Mouse (Mus musculus) liver, postnatal 0 days (tissue): ENCODE data around the gene Lamtor2.

ENCODE experiments used
- CTCF ChIP-seq: sonication (generic); IDR thresholded peaks from 2 replicates; pipeline ENCODE4 v1.5.1; 2016; ENCODE audit warnings: antibody characterized with exemption, low read depth
- EP300 ChIP-seq: IDR thresholded peaks from 2 replicates; pipeline ENCODE4 v1.6.1; 2016; ENCODE audit warnings: antibody characterized with exemption, low read depth, mild to moderate bottlenecking

- TF ChIP-seq CTCF = no peak
- TF ChIP-seq EP300 = no peak
Measured at GRCm38 (mm10) chr3:88535527-88535926, 17.3 kb downstream of the Lamtor2 start.
